Mouse (Mus musculus): Measurements from ENCODE around the gene Rragd. TPM values are rescaled to one million over a fixed set of nuclear protein-coding genes. Genes with fewer than 3 reads are reported as not detected.

Gene Rragd
- polyA plus RNA-seq (2017; shearing (Covaris generic)), result 3.5 TPM

DNA sequence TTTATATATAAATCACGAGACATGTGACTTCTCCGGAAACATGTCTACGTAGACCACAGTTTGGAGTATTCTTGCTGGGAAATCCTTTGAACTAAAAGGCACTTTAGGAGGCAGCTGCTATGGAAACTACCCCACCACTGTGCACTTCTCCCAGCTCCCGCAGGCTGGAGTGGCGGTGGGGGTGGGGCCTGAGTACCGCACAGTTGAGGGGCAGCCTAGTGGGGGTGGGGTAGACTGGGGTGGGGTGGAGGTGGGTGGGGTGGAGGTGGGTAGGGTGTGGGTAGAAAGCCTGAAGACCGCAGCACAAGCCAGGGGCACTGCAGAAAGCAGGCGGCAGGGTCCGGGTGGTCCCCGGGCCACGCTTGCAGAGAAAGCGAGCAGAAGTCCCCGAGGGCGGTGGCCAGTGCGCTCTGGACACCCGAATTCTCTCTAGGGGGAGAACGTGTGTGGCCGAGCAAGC is at the start of gene Rragd:
Rragd (plus strand) TSS at position 322 of the 460 bp plus-strand sequence.

GRCm38 (mm10) chr4:32950356-32951034 is 32.3 kb upstream of the Rragd start, which contains the start of gene Ankrd6:
Gene Ankrd6, minus strand, starts transcription at chr4:32950841.

GRCm38 (mm10) chr4:33031195-33031960 is 48.5 kb downstream of the Rragd start, which contains the start of gene Ube2j1:
Gene Ube2j1, plus strand, starts transcription at chr4:33031416.

GRCm38 (mm10) chr4:33062981-33063380 is 80.1 kb downstream of the Rragd start, which contains the start of gene Gabrr2:
Gene Gabrr2, plus strand, starts transcription at chr4:33062999.

Other genes with a start within 250 kb of the Rragd start
- 23.4 TPM for gene Lyrm2, start 182.8 kb upstream of the Rragd start, polyA plus RNA-seq (2017; shearing (Covaris generic))
- gene Ankrd6, start 32.2 kb upstream of the Rragd start, polyA plus RNA-seq (2017; shearing (Covaris generic)), result 0.07 TPM
- gene Ube2j1, start 48.4 kb downstream of the Rragd start, polyA plus RNA-seq (2017; shearing (Covaris generic)), result 226 TPM
- 38.7 TPM for gene Gabrr2, start 80.0 kb downstream of the Rragd start, polyA plus RNA-seq (2017; shearing (Covaris generic))
- gene Gabrr1, start 149.5 kb downstream of the Rragd start, polyA plus RNA-seq (2017; shearing (Covaris generic)), result not detected
- gene Pm20d2, start 206.7 kb downstream of the Rragd start, polyA plus RNA-seq (2017; shearing (Covaris generic)), result not detected
- 5.1 TPM for gene Srsf12, start 226.0 kb downstream of the Rragd start, polyA plus RNA-seq (2017; shearing (Covaris generic))

Measured in naive thymus-derived CD4-positive, alpha-beta T cell, adult 5 months (primary cell).